Mouse (Mus musculus): ENCODE measurements around the gene Lypd4.

The Lypd4 gene

DNA sequence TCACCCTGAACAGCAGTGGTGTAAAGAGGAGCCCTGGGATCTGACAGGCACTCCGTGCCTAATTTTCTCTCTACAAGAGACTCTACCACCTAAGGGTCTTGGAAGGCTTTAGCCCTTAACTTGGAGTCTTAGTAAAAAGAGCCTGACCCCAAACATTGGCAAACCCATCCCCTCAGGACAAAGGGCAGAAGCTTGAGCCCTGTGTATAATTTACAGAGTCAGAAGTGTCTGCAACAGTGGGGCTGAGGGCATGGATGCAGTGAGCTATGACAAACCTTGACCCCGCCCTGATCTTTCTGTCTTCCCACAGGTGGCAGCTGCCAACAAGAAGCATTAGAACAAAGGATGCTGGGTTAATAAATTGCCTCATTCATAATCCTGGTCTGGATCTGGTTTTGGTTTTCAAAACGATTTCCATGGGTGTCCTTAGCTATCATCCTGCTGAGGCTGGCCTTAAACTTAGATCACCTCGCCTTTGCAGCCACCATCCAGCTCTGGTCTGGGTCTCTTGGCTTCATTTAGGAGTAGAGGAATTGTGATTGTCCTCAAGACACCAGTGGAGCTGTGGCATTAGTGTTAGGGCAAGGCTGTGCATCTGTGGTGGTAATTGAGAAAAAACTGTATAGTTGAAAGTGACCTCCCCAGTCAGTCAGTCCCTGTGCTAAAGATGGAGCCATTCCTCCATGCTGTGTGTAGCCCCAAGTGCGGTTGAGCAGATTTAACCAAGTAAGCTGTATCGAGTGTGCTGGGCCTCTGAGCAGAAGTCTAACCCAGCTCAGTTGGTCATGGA lies 19.9 kb upstream of the Lypd4 start:
- in situ Hi-C loops (cut with MseI, MboI), result no loop called here

DNA sequence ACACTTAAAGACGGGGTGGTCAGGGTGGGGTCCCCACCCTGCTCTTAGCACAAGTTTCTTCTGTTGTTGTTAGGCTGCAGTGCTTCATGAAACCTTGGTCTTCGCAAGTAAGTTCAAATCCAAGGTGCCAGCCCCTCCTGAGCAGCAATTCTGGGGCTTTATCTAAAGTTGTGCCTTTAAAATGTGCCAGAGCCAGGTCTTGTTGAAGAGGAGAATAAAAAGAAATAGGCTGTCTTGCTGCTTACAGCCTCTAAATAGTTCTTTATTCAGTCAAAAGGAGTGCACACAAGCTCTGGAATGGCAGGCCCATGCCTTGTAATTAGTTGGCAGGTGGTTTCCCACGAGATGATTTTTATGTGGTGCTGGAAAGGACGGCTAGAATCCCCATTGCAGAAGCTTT lies 17.4 kb upstream of the Lypd4 start:
- in situ Hi-C loops (cut with MseI, MboI), result no loop called here

DNA sequence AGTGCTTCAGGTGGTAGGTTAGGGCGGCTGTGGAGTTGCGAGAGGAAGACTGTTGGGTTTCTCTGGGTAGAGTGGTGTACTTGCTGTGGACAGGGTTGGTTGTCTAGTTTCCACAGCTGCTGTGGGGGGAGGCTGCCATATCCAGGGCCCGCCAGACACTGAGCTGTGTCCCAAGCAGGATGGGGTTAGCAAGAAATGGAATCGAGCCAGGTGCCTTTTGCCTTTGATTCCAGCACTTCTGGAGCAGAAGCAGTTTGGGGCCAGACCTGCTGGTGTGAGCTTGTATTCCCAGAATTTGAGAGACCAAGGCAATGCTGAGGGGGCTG lies 16.5 kb upstream of the Lypd4 start:
- in situ Hi-C loops (cut with MseI, MboI), result no loop called here

DNA sequence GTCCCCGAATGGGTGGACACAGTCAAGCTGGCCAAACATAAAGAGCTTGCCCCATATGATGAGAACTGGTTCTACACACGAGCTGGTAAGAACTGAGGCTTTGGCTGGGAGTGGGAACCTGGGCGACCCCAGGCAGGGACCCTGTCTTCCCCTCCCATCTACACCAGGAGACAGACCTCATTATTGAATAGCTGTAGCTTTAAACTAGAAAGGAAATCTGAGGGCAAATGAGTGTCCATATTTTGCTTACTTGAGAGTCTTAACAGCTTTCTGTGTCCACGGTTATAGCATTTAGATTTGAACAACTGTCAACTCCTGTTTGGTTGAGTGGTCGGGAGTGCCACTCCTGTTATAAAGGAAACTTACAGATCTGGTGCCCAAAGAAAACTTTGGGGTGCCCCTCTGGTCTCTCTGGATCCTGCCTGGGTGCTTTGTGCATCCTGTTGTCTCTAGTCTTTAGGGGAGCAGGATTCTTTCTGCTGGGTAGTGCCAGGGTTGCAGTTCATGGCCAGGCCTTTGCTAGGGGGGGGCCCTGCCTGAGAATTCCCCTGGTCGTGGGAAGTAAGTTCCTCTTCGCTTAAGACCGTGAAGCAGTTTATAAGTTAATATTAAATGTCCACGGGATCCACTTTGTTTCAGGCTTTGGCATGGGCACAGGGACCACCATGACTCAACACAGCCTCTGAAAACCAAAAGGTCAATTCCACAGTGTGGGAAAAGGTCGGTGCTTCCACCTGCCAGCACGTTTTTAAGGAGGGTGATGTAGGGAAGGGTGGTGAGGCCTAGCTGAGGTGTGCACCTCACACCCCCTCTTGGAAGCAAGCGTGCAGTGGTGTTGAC lies 15.9 kb upstream of the Lypd4 start:
- in situ Hi-C loops (cut with MseI, MboI), result no loop called here

DNA sequence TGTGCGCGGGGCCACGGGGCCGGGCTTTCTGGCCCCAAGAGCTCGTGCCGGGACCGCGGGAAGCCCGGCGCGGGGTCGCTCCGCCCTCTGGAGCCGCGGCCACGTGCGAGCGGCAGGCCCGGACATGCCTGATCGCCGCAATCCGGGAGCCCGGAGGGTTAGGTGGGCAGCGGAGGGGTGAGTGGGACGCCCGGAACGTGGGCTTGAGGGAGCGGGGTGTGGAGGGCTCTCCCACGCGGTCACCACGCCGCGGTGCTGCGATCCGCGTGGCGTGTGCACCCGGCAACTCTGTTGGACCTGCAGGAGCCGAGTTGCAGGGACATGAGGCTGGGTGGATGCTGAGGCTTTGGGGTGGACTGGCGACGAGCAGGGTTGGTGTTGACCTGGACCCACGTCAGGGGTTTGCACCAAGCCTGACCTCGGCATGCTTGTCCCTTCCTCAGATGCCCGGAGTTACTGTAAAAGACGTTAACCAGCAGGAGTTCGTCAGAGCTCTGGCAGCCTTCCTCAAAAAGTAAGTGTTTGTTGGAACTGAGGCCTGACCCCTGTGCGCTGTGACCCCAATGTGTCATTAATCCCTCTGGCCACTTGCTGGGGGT lies 15.1 kb upstream of the Lypd4 start:
- in situ Hi-C loops (cut with MseI, MboI), result no loop called here

DNA sequence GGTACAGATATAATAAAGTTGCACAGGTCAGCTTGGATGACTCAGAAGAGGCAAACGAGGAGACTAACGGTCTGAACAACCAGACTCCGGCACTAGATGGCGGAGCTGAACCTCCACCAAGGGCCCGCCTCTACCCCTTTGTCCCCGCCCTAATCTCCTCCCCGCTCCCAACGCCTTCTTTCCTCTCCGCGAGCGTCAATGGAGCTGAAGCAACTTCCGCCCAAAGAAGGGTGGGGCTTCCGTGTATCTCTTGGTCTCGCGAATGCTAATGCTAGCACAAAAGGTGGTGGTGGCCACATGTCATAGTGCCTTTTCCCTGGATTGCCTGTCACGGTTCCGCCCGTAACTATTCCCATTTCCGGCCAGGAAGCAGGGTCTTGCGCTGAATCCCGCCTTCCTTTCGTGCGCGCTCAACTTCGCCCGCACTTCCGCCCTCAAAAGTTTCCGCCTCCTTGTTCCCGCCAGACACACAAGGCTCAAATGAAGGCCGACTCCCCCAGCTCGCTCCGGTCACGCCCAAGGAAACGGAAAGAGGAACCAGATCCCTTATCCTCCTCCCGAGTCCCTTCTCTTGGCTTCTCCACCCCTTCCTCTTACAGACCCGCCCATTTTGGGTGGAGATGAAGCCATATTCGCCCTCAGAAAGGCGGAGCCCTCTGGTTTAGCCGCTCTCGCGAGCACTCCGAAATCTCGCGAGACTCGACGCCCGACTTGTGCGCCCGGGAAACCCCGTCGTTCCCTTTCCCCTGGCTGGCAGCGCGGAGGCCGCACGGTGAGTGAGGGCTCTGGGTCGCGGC lies 14.4 kb upstream of the Lypd4 start, which contains the start of gene Rps19:
Gene Rps19, plus strand, starts transcription at position 476 of the 797 bp plus-strand sequence.
- in situ Hi-C loops (cut with MseI, MboI), result no loop called here

DNA sequence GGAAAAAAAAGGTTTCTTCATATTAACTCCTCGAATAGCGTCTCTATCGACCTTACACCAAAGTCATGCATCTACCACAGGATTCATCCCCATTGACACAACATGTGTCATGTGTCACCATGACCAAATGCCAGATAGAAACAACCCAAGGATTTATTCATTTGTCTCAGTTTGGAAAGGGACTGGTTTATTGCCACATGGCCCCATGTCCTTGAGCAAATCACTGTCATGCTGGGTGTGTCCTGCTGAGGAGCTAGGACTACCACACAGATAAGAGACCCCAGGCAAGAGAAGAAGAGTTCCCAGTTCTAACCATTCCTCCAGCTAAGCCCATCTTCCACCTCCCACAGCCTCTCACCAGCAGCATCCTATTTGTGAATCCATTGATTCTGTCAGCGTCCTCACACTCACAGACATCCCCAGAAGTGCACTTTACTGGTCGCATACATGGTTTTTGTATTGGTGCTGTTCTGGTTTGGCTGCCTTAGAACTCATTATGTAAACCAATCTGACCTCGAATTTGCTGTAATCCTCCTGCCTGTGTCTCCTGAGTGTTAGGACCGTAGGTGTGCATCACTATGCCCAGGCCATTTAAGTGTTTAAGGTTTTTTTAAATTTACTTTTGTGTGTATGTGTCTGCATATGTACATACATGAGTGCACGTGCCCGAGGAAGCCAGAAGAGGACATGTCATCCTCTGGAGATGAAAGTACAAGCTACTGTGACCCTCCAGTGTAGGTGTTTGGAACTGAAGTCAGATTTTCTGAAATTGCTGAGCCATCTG lies 12.9 kb upstream of the Lypd4 start:
- in situ Hi-C loops (cut with MseI, MboI), result no loop called here

DNA sequence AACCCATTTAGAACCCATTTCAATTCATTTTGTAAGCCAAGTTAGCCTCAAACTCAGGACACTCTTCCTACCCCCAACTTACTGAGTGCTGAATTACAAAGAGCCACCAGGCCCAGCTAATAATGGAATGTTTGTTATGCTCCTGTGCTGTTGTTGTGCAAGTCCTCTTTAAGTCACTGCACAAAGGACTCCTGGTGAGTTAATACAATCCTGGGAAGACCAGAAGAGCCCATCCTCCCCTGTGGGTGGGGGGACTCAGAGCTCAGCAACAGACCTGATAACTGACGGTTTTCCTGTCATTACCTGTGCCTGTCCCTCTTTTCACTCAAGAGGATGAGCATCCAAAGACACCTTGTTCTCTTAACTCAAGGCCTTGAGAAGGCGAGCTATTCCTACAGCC lies 9.9 kb upstream of the Lypd4 start:
- in situ Hi-C loops (cut with MseI, MboI), result no loop called here

DNA sequence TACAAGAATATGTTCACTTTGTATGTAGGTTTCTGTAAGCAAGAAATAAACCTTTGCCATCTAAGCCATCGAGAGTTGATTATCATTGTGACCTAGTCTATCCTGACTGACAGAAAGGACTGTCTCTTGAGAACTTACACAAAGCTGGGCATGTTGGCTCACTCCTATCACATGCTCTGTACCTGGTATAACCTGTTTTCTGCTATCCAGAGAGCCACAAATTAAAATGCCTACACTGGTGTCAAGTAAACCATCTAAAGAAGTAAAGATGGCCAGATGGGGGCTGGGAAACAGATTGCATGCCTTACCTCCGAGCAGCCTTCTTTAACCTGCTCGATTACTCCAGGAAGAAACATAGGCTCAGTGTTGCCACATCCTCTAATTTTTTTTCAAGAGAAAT lies 7.8 kb upstream of the Lypd4 start:
- in situ Hi-C loops (cut with MseI, MboI), result no loop called here

DNA sequence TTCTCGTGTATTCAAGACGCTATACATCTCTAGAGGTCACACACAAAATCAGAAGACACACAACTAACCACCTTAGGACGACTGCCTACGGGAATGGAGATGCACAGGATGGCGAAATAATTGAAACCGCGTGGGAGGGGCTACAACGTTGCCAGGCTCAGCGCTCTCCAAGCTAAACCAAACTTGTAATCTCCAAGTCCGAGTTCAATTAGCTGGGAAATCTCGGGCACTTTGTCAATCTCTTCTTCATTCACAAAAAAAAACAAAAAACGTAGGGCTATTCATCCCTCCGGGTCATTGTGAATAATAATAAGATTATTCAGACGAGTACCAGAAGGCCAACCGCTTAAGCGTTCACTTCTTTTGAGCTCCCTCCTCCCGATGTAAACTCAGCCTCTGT lies 661 bp downstream of the Lypd4 start:
- in situ Hi-C loops (cut with MseI, MboI), result no loop called here

DNA sequence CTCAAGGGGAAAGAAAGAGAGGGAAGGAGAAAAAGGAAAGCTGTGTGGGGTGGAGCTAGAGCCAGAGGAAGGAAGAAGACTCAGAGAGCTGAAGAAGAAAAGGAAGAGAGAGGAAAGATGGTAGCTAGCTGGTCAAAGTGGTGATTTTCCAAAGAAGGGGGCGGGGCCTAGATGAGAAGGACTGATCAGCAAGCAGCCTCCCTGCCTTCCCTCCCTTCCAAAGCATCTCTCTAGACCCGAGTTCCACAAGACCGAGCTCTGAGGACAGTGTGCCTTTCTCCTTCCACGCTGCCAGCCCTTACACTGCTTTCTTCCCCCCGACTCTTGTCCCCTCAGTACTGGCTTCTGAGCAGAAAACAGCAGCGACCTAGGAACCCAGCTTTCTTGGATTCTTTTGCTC lies 5.6 kb downstream of the Lypd4 start:
- in situ Hi-C loops (cut with MseI, MboI), result no loop called here

DNA sequence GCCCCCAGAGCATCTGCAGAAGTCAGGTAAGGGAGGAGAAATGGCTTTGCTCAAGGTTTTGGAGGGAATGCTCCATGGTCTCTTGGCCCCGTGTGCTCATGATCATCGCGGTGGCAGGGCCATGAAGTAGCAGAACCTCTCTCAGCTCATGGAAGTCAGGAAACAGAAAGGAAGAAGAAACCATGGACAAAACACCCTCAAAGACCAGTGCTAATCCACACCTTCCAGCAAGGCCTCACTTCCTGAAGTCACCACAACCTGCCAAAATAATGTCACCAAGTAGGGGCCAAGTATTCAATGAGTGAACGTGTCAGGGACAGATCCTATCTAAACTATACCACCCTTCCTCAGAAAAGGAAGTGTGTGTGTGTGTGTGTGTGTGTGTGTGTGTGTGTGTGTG lies 6.9 kb downstream of the Lypd4 start:
- in situ Hi-C loops (cut with MseI, MboI), result no loop called here

DNA sequence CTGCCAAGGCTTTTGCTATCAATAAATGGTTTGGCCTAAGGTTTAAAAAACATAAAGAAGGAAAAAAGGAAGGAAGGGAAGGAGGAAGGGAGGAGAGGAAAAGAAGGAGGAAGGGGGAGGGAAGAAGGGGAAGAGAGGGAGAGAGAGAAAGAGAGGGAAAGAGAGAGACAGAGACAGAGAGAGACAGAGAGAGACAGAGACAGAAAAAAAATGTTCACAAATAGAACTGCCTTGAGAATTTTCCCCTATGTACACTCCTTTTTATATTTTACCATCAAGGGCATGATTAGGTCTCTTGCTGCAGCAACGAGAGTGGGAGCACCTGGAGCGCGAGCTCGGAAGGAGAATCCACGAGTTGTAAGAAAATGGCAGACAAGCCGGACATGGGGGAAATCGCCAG lies 7.8 kb downstream of the Lypd4 start, which contains the start of gene Gm9844:
Gene Gm9844, plus strand, starts transcription at position 301 of the 400 bp plus-strand sequence.
- in situ Hi-C loops (cut with MseI, MboI), result no loop called here

DNA sequence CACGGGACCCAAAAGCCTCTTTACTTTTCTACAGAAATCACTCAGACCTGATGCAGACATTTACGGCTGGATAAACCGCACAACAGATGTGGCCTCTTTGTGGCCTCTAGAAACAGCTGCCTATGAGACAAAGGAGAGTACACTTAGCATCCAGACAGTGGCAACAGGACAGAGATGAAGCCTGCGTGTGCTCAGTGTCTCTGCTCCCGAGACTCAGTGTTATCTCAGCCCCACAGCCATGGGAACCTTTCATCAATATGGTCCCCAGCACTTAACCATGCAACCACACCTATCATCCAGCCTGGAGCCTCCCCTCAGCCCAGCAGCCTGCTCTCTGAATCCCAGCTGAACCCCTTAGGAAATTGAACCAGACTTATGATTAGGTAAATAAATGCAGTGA lies 10.5 kb downstream of the Lypd4 start:
- in situ Hi-C loops (cut with MseI, MboI), result no loop called here

DNA sequence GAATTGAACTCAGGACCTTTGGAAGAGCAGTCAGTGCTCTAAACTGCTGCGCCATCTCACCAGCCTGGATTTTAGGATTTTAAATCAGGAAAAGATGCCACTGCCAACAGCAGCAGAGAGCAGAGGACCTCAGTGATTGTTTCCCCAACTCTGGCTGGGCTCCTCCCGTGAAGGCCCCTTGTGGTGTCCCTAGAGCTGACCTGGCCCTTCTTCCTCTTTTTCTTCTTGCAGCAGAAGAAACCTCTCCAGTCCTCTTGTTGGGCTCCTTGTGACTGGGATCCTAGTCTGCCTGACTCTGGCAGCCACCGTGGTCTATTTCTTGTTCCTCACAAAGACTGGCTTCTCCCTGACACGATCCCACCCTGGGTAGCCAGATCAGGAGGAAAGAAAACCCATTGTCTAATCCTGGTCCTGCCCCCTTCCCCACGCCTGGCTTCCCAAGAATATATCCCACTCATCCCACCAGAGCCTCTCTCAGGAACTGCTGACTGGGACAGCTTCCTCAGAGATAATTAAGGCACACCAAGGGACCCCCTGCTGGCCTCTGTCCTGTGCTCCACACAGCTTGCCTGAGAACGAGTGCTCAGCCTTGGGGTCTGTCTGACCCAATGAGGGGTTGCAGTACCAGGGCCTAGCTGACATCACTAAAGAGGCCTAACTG lies 13.2 kb downstream of the Lypd4 start:
- in situ Hi-C loops (cut with MseI, MboI), result no loop called here

DNA sequence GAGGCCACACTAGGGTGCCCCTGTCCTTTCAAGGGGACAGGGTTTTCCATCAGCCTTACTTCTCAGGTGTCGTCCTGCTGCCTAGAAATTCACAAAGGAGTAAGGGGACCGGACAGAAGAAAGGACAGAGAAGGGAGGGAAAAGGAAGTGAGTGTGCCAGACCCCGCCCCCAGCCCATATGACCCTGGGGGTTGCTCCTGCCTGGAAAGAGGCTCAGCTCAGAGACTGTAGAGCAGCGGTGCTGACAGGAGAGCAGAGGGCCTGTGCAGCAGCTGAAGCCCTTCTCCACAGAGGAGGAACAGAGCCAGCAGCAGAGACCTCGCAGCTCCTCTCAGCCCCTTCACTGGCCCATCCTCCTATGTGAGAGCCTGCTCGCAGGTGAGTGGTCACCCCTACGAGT lies 16.0 kb downstream of the Lypd4 start:
- in situ Hi-C loops (cut with MseI, MboI), result no loop called here

DNA sequence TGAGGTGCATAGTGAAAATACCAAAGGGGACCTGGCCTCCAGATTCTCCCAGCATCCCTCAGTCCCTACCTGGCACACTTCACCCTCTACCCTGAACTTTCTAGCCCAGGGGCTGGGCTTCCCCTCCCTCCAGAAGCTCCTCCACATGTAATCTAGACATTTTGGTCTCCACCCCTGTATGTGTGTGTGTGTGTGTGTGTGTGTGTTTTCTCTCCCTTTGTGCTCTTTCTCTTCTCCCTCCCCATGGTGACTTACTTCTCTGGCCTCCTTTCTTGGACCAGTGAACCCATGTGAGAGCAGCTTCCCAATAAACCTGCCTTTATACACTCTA lies 16.5 kb downstream of the Lypd4 start:
- in situ Hi-C loops (cut with MseI, MboI), result no loop called here

DNA sequence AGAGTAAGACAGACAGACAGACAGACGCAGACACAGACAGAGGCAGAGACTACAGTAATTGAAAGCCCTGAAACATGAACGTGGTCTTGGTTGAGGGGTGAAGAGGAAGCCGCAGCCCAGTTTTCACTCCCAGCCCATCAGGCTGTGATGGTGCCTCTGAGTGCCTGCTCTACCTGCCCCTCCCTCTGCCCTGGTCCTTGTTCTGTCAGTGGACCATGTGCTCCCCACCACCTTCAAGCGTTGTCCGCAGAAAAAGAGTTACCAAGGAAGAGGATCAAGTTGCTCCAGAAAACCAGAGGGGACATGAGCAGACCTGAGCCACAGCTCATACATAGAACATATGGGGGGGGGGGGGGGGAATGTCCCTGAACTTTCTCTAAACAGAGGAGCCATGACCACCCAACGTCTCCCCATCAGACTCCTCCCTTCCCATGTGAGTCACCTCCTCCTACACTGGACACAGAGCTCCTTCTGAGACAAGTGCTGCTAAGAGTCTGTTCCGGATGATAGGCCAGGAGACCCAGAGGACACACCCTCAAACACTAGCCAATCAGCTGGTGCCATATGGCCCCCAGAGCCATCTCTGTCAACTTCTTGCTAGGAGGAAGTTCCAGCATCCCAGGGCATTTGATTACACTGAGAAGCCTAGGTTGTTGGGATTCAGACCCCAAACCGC lies 17.0 kb downstream of the Lypd4 start:
- in situ Hi-C loops (cut with MseI, MboI), result no loop called here

DNA sequence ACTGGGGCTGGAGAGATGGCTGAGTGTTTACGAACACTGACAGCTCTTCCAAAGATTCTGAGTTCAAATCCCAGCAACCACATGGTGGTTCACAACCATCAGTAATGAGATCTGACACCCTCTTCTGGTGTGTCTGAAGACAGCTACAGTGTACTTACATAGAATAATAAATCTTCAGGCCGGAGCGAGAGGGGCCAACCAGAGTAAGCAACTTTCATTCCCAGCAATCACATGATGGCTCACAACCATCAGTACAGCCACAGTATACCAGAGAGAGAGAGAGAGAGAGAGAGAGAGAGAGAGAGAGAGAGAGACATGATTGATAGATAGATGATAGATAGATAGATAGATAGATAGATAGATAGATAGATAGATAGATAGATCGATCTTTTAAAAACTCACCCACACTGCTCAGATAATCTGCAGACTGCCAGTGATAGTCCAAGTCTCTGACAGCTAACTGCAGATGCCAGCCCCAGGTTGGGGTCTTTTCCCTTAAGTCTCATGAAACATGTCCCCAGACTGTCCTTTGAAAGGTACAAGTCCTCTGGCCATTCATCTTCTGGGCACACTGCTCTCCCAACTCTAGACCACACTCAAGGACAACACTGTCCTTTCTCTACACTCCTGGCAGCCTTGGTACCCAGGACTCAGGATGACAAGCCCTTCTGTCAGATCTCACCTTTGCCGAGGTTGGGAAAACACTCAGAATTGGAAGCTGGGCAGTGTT lies 18.0 kb downstream of the Lypd4 start:
- in situ Hi-C loops (cut with MseI, MboI), result no loop called here

All from mouse trophoblast stem cell (cell line).